Mouse (Mus musculus) testis, adult 2 months (tissue): ENCODE measurements around the gene Slc16a10. TPM values are rescaled to one million over a fixed set of nuclear protein-coding genes. Genes with fewer than 3 reads are reported as not detected.

Experiments
- H3K27ac ChIP-seq: fragments of 200-500 bp; 2 replicates; pipeline ENCODE4 v1.5.1; 2012; ENCODE audit warnings: low read depth, low read length; ENCODE audit not compliant: control insufficient read depth, insufficient read depth
- H3K27me3 ChIP-seq: fragments of 200-500 bp; 2 replicates; pipeline ENCODE4 v1.6.1; 2012; ENCODE audit warnings: mild to moderate bottlenecking, low read length, moderate library complexity; ENCODE audit not compliant: control insufficient read depth, insufficient read depth
- H3K36me3 ChIP-seq: fragments of 200-500 bp; 2 replicates; pipeline ENCODE4 v1.6.1; 2012; ENCODE audit warnings: mild to moderate bottlenecking, low read length; ENCODE audit not compliant: control insufficient read depth, insufficient read depth
- H3K4me1 ChIP-seq: fragments of 200-500 bp; 2 replicates; pipeline ENCODE4 v1.6.1; 2012; ENCODE audit warnings: low read length; ENCODE audit not compliant: control insufficient read depth, insufficient read depth
- H3K4me3 ChIP-seq: fragments of 200-500 bp; 2 replicates; pipeline ENCODE4 v1.5.1; 2012; ENCODE audit warnings: low read depth, mild to moderate bottlenecking, low read length, moderate library complexity, mixed read lengths; ENCODE audit not compliant: control insufficient read depth
- CTCF ChIP-seq: fragments of 200-500 bp; IDR thresholded peaks from 2 replicates; pipeline ENCODE4 v1.5.1; 2012; ENCODE audit warnings: low read depth, mild to moderate bottlenecking, inconsistent platforms, low read length, moderate library complexity; ENCODE audit not compliant: control insufficient read depth, insufficient read depth, insufficient replicate concordance
- POLR2A ChIP-seq: fragments of 200-500 bp; IDR thresholded peaks from 2 replicates; pipeline ENCODE4 v1.6.1; 2012; ENCODE audit warnings: low read depth, mild to moderate bottlenecking, inconsistent platforms, low read length, moderate library complexity; ENCODE audit not compliant: control insufficient read depth
- polyA plus RNA-seq: library from polyadenylated mRNA; depleted of rRNA; stranded (reverse); fragments of >200 nt; gene quantifications from 2 replicates; pipeline ENCODE4 v1.2.3, GENCODE M21; 2012

The Slc16a10 gene
- polyA plus RNA-seq, 1 experiment = 4.3 TPM

DNA sequence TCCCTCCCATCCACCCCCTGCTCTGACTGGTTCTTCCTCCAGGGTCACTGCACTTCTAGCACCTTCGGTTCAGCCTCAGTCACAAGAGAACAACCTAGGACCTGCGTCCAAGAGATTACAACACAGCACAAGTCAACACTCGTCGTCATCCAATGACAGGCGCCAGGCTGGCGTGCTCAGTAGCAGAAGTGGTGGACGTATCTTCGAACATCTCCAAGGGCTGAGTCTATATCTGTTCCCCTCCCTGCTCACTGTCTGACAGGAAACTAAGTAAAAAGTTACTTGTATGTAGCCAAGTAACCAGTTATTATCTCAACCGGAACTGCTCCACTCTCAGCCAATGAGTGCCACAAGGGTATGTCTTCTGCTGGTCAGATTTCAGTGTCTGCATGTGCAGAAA, 16.9 kb downstream of the Slc16a10 start:
- H3K4me1 ChIP-seq = no peaks in the 10 kb centered on the region
- TF ChIP-seq POLR2A = no peak
- no peak for TF ChIP-seq CTCF
- no peak overlapping the region for H3K27ac ChIP-seq
- no peaks in the 10 kb centered on the region for H3K36me3 ChIP-seq
- no peak overlapping the region for H3K4me3 ChIP-seq
- no peaks in the 10 kb centered on the region for H3K27me3 ChIP-seq

DNA sequence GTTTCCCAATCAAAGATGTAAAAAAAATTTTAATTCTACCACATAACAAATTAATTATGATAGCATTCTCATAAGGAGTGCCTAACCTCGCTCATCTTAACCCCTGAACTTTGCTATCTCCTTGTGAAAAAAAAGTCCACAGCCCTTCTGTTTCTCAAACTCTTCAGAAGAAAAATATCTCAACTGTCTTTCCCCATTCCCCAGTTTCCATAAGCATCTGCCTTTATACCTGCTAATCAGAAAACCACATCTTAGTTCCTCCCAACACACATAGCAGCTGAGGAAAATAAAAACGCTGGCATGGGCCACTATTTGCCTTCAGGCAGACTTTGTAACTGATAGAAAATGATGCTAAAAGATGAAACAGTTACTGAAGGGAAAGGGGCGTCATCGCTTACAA, 17.5 kb downstream of the Slc16a10 start:
- Histone ChIP-seq H3K36me3 (no peaks in the 10 kb centered on the region), H3K27me3 (no peaks in the 10 kb centered on the region), H3K27ac (no peak overlapping the region), H3K4me1 (no peaks in the 10 kb centered on the region), H3K4me3 (no peak overlapping the region)
- no peak for TF ChIP-seq POLR2A
- no peak for TF ChIP-seq CTCF

DNA sequence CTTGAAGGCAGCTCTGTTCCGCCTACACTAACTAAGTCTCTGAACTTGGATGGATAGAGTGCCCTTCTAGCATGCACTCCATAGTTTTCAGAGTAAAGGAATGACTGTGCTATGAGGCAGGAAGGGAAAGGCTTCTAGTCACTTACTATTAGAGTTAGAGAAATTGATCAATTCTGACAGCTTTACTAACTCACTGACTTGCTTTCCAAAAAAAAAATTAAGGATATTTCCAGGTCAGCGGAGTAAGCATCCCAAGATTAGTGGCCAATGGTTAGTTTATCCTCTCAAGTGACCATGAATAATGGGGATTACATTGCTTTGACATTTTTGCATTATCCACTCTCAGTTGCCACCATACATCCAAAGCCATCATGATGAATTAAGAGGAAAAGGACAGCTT, 18.0 kb downstream of the Slc16a10 start:
- no peaks in the 10 kb centered on the region for H3K4me1 ChIP-seq
- TF ChIP-seq CTCF (no peak), POLR2A (no peak)
- no peaks in the 10 kb centered on the region for H3K27me3 ChIP-seq
- no peak overlapping the region for H3K27ac ChIP-seq
- no peaks in the 10 kb centered on the region for H3K36me3 ChIP-seq
- H3K4me3 ChIP-seq = no peak overlapping the region

DNA sequence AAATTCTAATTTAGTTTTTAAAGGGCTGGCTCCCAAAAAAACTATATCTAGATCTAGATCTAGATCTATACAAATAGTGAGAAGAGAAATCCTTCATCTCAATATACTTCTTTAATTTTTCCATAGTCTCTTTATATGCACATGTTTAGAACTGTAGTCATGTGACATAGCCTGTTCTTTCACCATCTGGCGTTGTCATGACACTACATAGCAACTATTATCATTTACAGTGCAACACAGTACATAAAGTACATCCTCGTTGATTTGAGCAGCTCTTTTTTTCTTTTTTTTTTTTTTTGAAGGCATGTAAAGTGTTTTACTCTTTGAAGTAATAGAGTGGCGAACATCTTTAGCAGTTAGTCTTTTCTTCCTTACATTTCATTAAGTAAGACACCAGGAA, 22.6 kb downstream of the Slc16a10 start:
- Histone ChIP-seq H3K4me1 (no peaks in the 10 kb centered on the region), H3K27ac (no peak overlapping the region), H3K4me3 (no peak overlapping the region), H3K27me3 (no peaks in the 10 kb centered on the region), H3K36me3 (no peaks in the 10 kb centered on the region)
- TF ChIP-seq POLR2A (no peak), CTCF (no peak)

DNA sequence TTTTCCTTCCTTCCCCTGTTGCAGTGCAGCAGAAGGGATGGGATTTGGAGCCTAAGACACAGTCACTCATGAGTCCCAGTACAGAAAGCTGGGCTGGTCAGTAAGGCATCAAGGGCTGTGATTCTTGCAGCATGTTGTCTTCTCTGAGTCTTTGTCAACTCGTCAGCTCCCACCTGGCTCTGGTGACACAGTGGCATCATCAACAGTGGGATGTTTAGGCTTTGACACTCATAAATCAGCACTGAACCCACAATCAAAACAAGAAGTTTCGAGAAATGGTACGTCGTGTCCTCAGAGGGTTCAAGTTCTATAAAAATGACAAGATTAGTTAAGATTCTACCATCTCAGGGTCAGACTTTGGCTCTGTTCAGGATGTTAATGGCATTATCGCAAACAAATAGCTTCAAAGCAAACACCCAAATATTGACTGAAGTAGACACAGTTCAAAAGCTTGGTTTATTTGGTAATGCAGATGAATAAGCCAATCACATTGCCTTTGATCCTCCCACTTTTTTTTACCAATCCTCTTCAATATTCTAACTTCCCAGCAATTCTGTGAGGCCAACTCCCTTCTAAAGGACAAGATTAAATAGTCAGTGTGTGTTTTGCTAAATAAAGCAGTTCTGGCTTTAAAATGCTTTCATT, 23.2 kb downstream of the Slc16a10 start:
- no peaks in the 10 kb centered on the region for H3K27me3 ChIP-seq
- no peak overlapping the region for H3K27ac ChIP-seq
- TF ChIP-seq CTCF (no peak), POLR2A (no peak)
- H3K4me3 ChIP-seq = no peak overlapping the region
- no peaks in the 10 kb centered on the region for H3K4me1 ChIP-seq
- no peaks in the 10 kb centered on the region for H3K36me3 ChIP-seq

DNA sequence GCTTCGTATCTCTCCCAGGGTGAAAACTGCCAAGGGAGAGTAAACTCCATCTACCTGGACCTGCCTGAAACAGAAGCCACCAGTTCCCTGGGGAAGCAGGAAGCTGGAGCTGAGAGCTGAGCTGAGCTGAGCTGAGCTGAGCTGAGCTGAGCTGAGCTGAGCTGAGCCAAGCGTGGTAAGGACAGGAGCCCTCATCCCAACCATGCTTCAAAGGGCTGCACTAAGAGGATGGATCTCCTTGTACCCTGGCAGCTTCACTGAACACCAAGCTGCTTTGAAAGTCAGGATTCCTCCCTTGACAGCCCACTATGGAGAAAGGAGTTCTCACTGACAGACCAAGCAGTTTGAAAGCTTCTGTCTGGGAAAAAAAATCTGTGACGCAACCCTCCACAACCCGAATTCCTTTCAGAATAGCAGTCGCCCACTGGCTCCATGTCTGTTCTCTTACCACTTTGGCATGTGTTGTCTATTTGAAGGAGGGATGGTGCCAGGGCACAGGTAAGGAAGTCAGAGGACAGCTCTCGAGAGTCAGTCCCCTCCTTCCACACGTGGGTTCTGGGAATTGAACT, 28.5 kb downstream of the Slc16a10 start:
- no peaks in the 10 kb centered on the region for H3K4me1 ChIP-seq

DNA sequence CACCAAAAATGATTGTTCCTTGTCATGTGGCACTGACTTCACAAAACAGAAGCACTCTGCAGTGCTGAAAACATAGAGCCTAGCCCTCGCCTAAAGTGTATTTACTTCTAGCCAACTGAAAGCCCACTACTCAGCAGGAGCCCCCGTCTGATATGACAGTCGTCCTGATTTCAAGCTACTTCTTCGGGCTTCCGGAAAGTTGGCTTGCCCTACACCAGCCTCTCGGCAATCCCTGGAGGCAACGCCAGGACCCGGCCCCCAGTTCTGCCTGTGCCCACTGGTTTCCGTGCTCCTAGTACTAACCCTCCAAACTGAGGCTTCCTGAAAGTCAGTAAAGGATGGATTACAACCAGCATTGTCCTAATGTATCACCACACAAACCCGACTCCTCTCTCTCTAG, 29.8 kb downstream of the Slc16a10 start:
- H3K27ac ChIP-seq = no peak overlapping the region
- no peak for TF ChIP-seq CTCF
- no peak for TF ChIP-seq POLR2A

More for the DNA sequence above, 28.5 kb downstream of the Slc16a10 start:
- H3K36me3 ChIP-seq = no peaks in the 10 kb centered on the region
- no peak overlapping the region for H3K4me3 ChIP-seq
- no peaks in the 10 kb centered on the region for H3K27me3 ChIP-seq
- TF ChIP-seq CTCF = no peak
- no peak for TF ChIP-seq POLR2A
- no peak overlapping the region for H3K27ac ChIP-seq

DNA sequence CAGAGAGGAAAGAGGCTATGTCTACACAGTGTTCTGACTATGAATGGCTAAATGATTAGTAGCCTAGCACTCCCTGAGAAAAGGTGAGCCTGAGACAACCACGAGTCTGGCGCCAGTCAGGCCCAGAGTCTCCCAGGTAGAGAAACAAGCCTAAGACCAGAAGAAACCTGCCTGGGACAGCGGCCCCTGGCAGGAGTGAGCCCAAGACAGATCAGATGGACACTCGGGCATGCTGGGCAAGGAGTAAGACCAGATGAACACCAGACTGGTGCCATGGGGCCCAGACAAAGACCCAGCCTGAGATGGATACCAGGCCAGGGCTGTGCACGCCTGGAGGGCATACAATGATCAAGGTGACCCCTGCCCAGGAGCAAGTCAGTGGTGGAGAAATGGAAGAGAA, 32.5 kb downstream of the Slc16a10 start:
- H3K4me3 ChIP-seq = no peak overlapping the region
- no peak for TF ChIP-seq POLR2A
- TF ChIP-seq CTCF = no peak
- no peaks in the 10 kb centered on the region for H3K4me1 ChIP-seq
- no peaks in the 10 kb centered on the region for H3K27me3 ChIP-seq
- H3K36me3 ChIP-seq = no peaks in the 10 kb centered on the region
- no peak overlapping the region for H3K27ac ChIP-seq

More for the DNA sequence above, 29.8 kb downstream of the Slc16a10 start:
- no peak overlapping the region for H3K4me3 ChIP-seq
- no peaks in the 10 kb centered on the region for H3K27me3 ChIP-seq
- no peaks in the 10 kb centered on the region for H3K36me3 ChIP-seq
- H3K4me1 ChIP-seq = no peaks in the 10 kb centered on the region
